Mouse (Mus musculus) stomach, embryonic 16.5 days (tissue): ENCODE results near the gene Bcr. TPM values are rescaled to one million over a fixed set of nuclear protein-coding genes. Genes with fewer than 3 reads are reported as not detected.

ENCODE experiments used
- ATAC-seq: fragments of 200-750 bp; cut with Nextera tagmentation; 2 replicates; pipeline ENCODE4 v1.8.0; 2017; ENCODE audit warnings: moderate number of reproducible peaks, moderate TSS enrichment; ENCODE audit not compliant: insufficient read depth, low FRiP score
- H3K27ac ChIP-seq: fragments of 300-500 bp; sonication (generic); 2 replicates; pipeline ENCODE4 v1.5.1; 2014; ENCODE audit warnings: low read length
- H3K27me3 ChIP-seq: fragments of 300-500 bp; sonication (generic); 2 replicates; pipeline ENCODE4 v1.6.1; 2014; ENCODE audit warnings: low read length, control low read depth, mixed read lengths; ENCODE audit not compliant: control insufficient read depth, insufficient read depth
- H3K36me3 ChIP-seq: fragments of 300-500 bp; sonication (generic); 2 replicates; pipeline ENCODE4 v1.6.1; 2014; ENCODE audit warnings: low read length; ENCODE audit not compliant: control insufficient read depth, insufficient read depth
- H3K4me1 ChIP-seq: fragments of 300-500 bp; sonication (generic); 2 replicates; pipeline ENCODE4 v1.6.1; 2014; ENCODE audit warnings: low read length, control low read depth, mixed read lengths; ENCODE audit not compliant: control insufficient read depth, insufficient read depth
- H3K4me2 ChIP-seq: fragments of 300-500 bp; sonication (generic); 2 replicates; pipeline ENCODE4 v1.6.1; 2014; ENCODE audit warnings: low read depth, low read length, mixed read lengths
- H3K4me3 ChIP-seq: fragments of 300-500 bp; sonication (generic); replicated peaks from 2 replicates; pipeline ENCODE4 v1.5.1; 2014; ENCODE audit warnings: mild to moderate bottlenecking, low read length
- H3K9ac ChIP-seq: fragments of 300-500 bp; sonication (generic); 2 replicates; pipeline ENCODE4 v1.6.1; 2014; ENCODE audit warnings: low read length
- H3K9me3 ChIP-seq: fragments of 300-500 bp; sonication (generic); replicated peaks from 2 replicates; pipeline ENCODE4 v1.6.1; 2016; ENCODE audit warnings: low read length, control low read depth; ENCODE audit not compliant: control insufficient read depth
- WGBS: fragments of 180-500 bp; shearing (Covaris S2); extraction: QIAGEN DNeasy Blood & Tissue Kit; methylation state at CpG from one replicate; pipeline ENCODE4 v1.1.7; 2014; 5-methylcytosine and 5-hydroxymethylcytosine counted together
- polyA plus RNA-seq: library from polyadenylated mRNA; unstranded; fragments of >200 nt; fragmentation: Nextera tagmentation; extraction: Ambion mirVana; gene quantifications from 2 replicates; pipeline ENCODE4 v1.2.1, GENCODE M21; 2015

Bcr gene
- polyA plus RNA-seq, 1 experiment from 2014 or later: 8.8 TPM

- no peak for ATAC-seq
- no peak overlapping the region for H3K4me2 ChIP-seq
- WGBS: 69% methylated on average over 8 of the region's 8 CpGs
These were observed 127.1 kb downstream of the Bcr start for GRCm38 (mm10) chr10:75187366-75188056.

GRCm38 (mm10) chr10:75191647-75192046, 131.3 kb downstream of the Bcr start:
- H3K9me3 ChIP-seq: 0 out of 2 replicates have a peak, but pooled peaks cover 4% of the 10 kb centered on the region
- H3K27ac ChIP-seq: no peak overlapping the region
- no peaks in the 10 kb centered on the region for H3K4me1 ChIP-seq
- H3K27me3 ChIP-seq: no peaks in the 10 kb centered on the region
- no peak overlapping the region for H3K4me2 ChIP-seq
- H3K9ac ChIP-seq: no peak overlapping the region
- no peaks in the 10 kb centered on the region for H3K36me3 ChIP-seq
- no peak for ATAC-seq
- H3K4me3 ChIP-seq: no peak overlapping the region
- 48% methylated on average over 7 of the region's 7 CpGs for WGBS

More at GRCm38 (mm10) chr10:75187366-75188056, 127.1 kb downstream of the Bcr start:
- H3K36me3 ChIP-seq: no peaks in the 10 kb centered on the region
- H3K9ac ChIP-seq: no peak overlapping the region
- H3K4me3 ChIP-seq: no peak overlapping the region
- H3K4me1 ChIP-seq: no peaks in the 10 kb centered on the region
- no peaks in the 10 kb centered on the region for H3K9me3 ChIP-seq
- H3K27me3 ChIP-seq: no peaks in the 10 kb centered on the region
- no peak overlapping the region for H3K27ac ChIP-seq

GRCm38 (mm10) chr10:75197817-75198216, 137.4 kb downstream of the Bcr start:
- Histone ChIP-seq H3K27ac (no peak overlapping the region), H3K4me2 (no peak overlapping the region), H3K27me3 (no peaks in the 10 kb centered on the region), H3K4me3 (no peak overlapping the region), H3K4me1 (no peaks in the 10 kb centered on the region), H3K9ac (no peak overlapping the region), H3K9me3 (0 out of 2 replicates have a peak, but pooled peaks cover 3% of the 10 kb centered on the region), H3K36me3 (no peaks in the 10 kb centered on the region)
- no peak for ATAC-seq
- 84% methylated on average over 1 of the region's 1 CpGs for WGBS

- no peak for ATAC-seq
- Histone ChIP-seq H3K9me3 (no peaks in the 10 kb centered on the region), H3K36me3 (no peaks in the 10 kb centered on the region), H3K4me1 (no peaks in the 10 kb centered on the region), H3K27ac (no peak overlapping the region), H3K4me2 (no peak overlapping the region), H3K9ac (no peak overlapping the region), H3K4me3 (no peak overlapping the region), H3K27me3 (no peaks in the 10 kb centered on the region)
- 74% methylated on average over 1 of the region's 1 CpGs for WGBS
These were observed 140.3 kb downstream of the Bcr start for GRCm38 (mm10) chr10:75200733-75201132.

GRCm38 (mm10) chr10:75206192-75206591, 145.8 kb downstream of the Bcr start:
- Histone ChIP-seq H3K27ac (no peak overlapping the region), H3K9me3 (no peaks in the 10 kb centered on the region), H3K4me2 (no peak overlapping the region), H3K36me3 (no peaks in the 10 kb centered on the region), H3K4me3 (no peak overlapping the region), H3K4me1 (0 out of 2 replicates have a peak, but pooled peaks cover under 1% of the 10 kb centered on the region), H3K9ac (no peak overlapping the region), H3K27me3 (no peaks in the 10 kb centered on the region)
- ATAC-seq: no peak
- WGBS: 74% methylated on average over 4 of the region's 4 CpGs

- Histone ChIP-seq H3K27me3 (no peaks in the 10 kb centered on the region), H3K4me2 (no peak overlapping the region), H3K4me1 (peaks cover 11% of the 10 kb centered on the region; the same call in 1 of the 2 replicates), H3K4me3 (no peak overlapping the region), H3K9me3 (no peaks in the 10 kb centered on the region), H3K9ac (no peak overlapping the region), H3K36me3 (no peaks in the 10 kb centered on the region), H3K27ac (no peak overlapping the region)
- no peak for ATAC-seq
- WGBS: 84% methylated on average over 3 of the region's 3 CpGs
These were observed 150.4 kb downstream of the Bcr start for GRCm38 (mm10) chr10:75210841-75211240.

- Histone ChIP-seq H3K36me3 (no peaks in the 10 kb centered on the region), H3K27ac (peak within 1 kb of the TSS; percentile 97), H3K9ac (peak within 1 kb of the TSS; percentile 96), H3K4me3 (peak within 1 kb of the TSS; percentile 94), H3K9me3 (no peaks in the 10 kb centered on the region), H3K27me3 (no peaks in the 10 kb centered on the region), H3K4me1 (peaks cover 11% of the 10 kb centered on the region; the same call in 1 of the 2 replicates), H3K4me2 (peak within 1 kb of the TSS; percentile 78)
- WGBS: under 1% methylated on average over 49 of the region's 80 CpGs
- ATAC-seq: peak; percentile 100
These were observed 151.6 kb downstream of the Bcr start, which contains the start of gene Specc1l for GRCm38 (mm10) chr10:75211807-75212645. Specc1l (plus strand) TSS chr10:75212073.

- no peak for ATAC-seq
- Histone ChIP-seq H3K4me1 (peaks cover 11% of the 10 kb centered on the region; the same call in 1 of the 2 replicates), H3K27ac (no peak overlapping the region), H3K4me3 (peak overlapping the region; percentile 94), H3K36me3 (no peaks in the 10 kb centered on the region), H3K9ac (peak overlapping the region; percentile 96), H3K4me2 (peak overlapping the region; percentile 78), H3K27me3 (no peaks in the 10 kb centered on the region), H3K9me3 (no peaks in the 10 kb centered on the region)
- 50% methylated on average over 7 of the region's 7 CpGs for whole genome bisulfite sequencing
These were observed 152.6 kb downstream of the Bcr start for GRCm38 (mm10) chr10:75212981-75213380.

GRCm38 (mm10) chr10:75220722-75221121, 160.3 kb downstream of the Bcr start:
- H3K4me2 ChIP-seq: no peak overlapping the region
- H3K36me3 ChIP-seq: no peaks in the 10 kb centered on the region
- 89% methylated on average over 3 of the region's 3 CpGs for WGBS
- no peak overlapping the region for H3K27ac ChIP-seq
- no peaks in the 10 kb centered on the region for H3K9me3 ChIP-seq
- no peak for ATAC-seq
- no peak overlapping the region for H3K9ac ChIP-seq
- peaks cover 23% of the 10 kb centered on the region for H3K4me1 ChIP-seq
- no peak overlapping the region for H3K4me3 ChIP-seq
- H3K27me3 ChIP-seq: no peaks in the 10 kb centered on the region
